Mouse (Mus musculus) heart, postnatal 36 days (tissue): ENCODE measurements around the gene Dnajc22. TPM values are rescaled to one million over a fixed set of nuclear protein-coding genes. Genes with fewer than 3 reads are reported as not detected.

Experiments
- microRNA-seq, 2 experiments: library from miRNA; unstranded; fragments of <30 nt; microRNA quantifications; one replicate each; pipeline ENCODE4 v1.2.0; 2021; ENCODE audit warnings: borderline number of aligned reads in 2 of 2
- total RNA-seq, 2 experiments: library from RNA; stranded (reverse); gene quantifications; 2 replicates each; pipeline ENCODE4 v1.2.3; 2021

Dnajc22 gene
- total RNA-seq, 2 experiments from 2014 or later, result 0.22 to 0.36 TPM

Small RNAs within 50 kb of the gene (microRNA-seq; reads per million reads assigned to microRNA genes)
- 0 to 1.4 reads per million in 2 experiments for gene Mir6960

Other genes with a start within 250 kb of the Dnajc22 start
- 10 to 100 TPM; 56.9 to 60.3 TPM for gene Kmt2d, start 222.0 kb upstream of the Dnajc22 start, total RNA-seq
- gene Rhebl1, start 198.6 kb upstream of the Dnajc22 start, total RNA-seq, result 1 to 10 TPM; 3.0 to 4.3 TPM
- gene Dhh, start 194.6 kb upstream of the Dnajc22 start, total RNA-seq, result 1 to 10 TPM; 1.7 to 1.9 TPM
- 10 to 100 TPM; 15.0 TPM for gene Lmbr1l, start 174.9 kb upstream of the Dnajc22 start, total RNA-seq
- 100 to 1,000 TPM; 130 to 145 TPM for gene Tuba1b, start 158.6 kb upstream of the Dnajc22 start, total RNA-seq
- not detected for gene Gm49450, start 139.6 kb upstream of the Dnajc22 start, total RNA-seq
- 10 to 100 TPM; 73.0 to 74.5 TPM for gene Tuba1a, start 139.5 kb upstream of the Dnajc22 start, total RNA-seq
- 10 to 100 TPM; 29.7 to 33.9 TPM for gene Tuba1c, start 63.3 kb upstream of the Dnajc22 start, total RNA-seq
- gene Prph, start 38.0 kb upstream of the Dnajc22 start, total RNA-seq, result under 1 TPM; 0.14 to 0.94 TPM
- under 1 TPM; 0.33 to 0.49 TPM for gene Troap, start 18.6 kb upstream of the Dnajc22 start, total RNA-seq
- not detected for gene C1ql4, start 5.4 kb upstream of the Dnajc22 start, total RNA-seq
- gene Spats2, start 32.7 kb downstream of the Dnajc22 start, total RNA-seq, result 1 to 10 TPM; 6.6 to 7.9 TPM
- gene Kcnh3, start 131.7 kb downstream of the Dnajc22 start, total RNA-seq, result under 1 TPM; 0.08 to 0.19 TPM
- gene Mcrs1, start 158.8 kb downstream of the Dnajc22 start, total RNA-seq, result 10 to 100 TPM; 46.6 to 49.5 TPM
- 10 to 100 TPM; 20.4 to 24.3 TPM for gene Prpf40b, start 201.9 kb downstream of the Dnajc22 start, total RNA-seq
- not detected for gene Fam186b, start 202.7 kb downstream of the Dnajc22 start, total RNA-seq